Mouse (Mus musculus): Measurements from ENCODE around the gene Foxa3. TPM values are rescaled to one million over a fixed set of nuclear protein-coding genes. Genes with fewer than 3 reads are reported as not detected.

Foxa3 gene
- polyA plus RNA-seq, 1 experiment = not detected

DNA sequence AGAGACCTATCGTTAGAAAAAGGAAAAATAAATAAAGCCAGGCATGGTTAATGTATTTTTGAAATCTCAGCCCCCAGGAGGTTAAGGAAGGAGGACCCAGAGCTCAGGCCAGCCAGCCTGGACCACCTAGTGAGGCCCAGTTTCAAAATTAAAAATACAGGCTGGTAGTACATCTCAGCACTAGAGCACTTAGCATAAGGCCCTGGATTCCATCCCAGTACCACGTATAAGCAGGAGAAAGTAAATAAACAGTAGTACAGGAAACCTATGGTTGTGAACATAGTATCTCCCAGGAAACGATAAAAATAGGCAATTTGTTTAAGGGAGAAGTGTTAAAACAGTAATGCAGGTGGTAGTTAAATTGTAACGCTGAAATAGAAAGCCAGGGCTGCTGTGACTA, 21.2 kb downstream of the Foxa3 start:
- no peak for DNase-seq (ENCODE audit: extremely low spot score in 1 of 2, low spot score in 1 of 2)

DNA sequence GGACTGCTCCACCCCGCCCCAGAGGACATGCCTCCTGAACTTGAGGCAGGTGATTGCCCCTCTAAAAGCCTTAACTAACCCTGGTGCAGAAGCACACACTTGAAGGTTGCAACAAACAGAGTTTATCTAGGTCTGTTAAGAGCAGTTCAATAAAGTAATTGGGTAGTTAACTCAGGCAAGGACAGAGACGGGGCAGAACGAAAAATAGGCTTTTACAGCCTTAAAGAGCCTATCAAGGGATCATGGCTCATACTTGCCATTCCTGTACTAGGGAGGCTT, 21.6 kb downstream of the Foxa3 start:
- no peak for DNase-seq (ENCODE audit: extremely low spot score in 1 of 2, low spot score in 1 of 2)

DNA sequence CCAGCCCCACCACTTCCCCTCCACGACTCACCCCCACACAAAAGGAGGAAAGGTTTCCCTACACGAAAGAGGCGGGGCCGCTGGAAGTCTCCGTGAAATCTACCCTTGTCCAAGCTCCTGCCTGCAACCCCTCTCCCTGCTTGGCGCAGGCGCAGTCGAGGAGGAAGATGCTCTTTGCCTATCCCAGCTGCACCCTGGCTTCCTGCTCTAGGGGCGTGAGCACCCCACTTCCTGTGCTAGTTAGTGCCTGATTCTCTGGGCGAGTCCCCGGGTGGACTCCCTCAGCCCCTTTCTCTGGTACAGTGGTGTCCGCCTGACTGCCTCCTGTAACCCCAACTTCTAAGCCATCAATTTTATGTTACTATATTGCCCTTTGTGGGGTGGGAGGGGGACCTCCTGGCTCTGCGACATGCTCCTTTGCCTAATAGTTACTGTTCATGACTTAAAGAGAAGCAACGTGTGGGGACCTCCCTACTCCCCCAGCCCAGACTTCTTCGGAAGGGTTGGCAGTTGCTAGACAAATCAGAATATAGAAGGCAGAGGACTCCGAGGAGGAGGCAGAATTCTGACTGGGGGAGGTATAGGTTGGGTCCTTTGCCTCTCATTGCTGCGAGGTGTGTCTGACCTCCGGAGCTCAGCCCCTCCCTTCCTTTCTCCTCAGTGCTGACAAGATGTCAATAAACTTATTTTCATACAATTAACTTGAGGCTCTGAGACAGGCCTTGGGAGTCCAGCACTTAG, 22.1 kb downstream of the Foxa3 start:
- DNase-seq (ENCODE audit: extremely low spot score in 1 of 2, low spot score in 1 of 2) = no peak

DNA sequence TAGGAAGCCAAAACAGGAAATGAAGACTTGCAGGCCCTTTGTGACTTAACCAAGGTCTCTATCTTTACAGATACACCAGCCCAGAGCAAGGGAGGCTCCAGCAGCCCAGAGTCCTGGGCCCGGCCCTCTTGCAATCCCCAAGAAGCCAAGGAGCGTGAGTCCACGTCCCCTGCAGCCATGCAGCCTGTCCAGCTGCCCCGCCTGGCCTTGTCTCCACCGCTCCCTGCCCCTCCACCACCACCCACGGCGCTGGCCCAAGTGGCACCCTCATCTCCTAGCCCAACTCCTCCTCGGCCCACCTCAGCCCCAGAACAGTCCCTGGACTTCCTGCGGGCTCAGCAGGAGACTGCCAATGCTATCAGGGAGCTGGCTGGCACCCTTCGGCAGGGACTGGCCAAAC, 22.9 kb downstream of the Foxa3 start:
- DNase-seq (ENCODE audit: extremely low spot score in 1 of 2, low spot score in 1 of 2) = no peak

DNA sequence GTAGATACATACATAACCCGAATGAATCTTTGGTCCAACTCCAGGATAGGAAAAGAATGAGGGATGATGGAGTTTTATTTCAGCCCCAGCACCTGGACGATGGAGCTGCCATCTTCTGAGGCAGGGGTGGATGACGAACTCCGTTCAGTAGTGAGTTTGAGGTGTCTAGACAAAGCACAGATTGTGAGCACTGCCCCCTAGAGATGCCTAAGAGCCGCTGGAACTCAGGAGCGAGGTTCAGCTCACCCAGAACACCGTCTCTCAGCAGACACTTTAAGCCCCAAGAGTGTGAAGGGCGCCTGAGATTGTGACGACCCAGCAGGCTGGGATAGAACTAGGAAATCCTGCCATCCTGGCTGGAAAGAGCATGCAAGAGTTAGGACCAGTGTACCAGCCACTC, 24.5 kb downstream of the Foxa3 start:
- DNase-seq (ENCODE audit: extremely low spot score in 1 of 2, low spot score in 1 of 2) = no peak

DNA sequence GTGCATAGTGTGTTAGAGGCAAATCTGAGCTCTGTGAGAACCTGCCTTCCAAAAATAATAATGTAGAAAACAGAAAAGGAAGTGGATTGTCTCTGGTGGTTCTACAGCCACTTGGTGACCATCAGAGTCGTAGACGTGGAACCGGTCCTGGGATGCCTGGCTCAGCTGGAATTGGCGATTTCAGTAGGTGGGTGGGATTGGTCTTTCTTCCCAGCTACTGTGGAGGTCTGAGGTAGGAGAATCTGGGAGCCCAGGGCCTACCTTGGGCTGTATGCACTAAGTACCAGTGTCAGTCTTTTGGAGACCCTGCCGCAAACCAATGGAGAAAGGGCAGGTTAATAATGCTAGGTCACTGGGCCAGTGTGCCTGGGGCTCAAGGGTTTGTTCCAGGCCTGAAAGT, 30.3 kb downstream of the Foxa3 start:
- DNase-seq (ENCODE audit: extremely low spot score in 1 of 2, low spot score in 1 of 2) = no peak

DNA sequence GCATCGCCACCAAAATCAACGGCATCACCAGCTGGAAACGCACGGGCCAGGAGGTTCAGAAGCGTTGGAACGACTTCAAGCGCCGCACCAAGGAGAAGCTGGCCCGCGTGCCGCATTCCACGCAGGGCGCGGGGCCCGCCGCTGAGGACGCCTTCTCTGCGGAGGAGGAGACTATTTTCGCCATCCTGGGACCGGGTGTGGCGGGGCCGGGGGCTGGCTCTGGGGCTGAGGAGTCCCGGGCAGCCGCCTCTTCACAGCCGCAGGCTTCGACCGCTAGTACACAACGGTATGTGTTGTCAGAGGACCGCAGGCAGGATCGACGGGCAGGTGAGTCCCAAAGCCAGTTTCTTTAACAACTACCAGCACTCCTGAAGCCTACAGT, 31.1 kb downstream of the Foxa3 start:
- DNase-seq (ENCODE audit: extremely low spot score in 1 of 2, low spot score in 1 of 2) = peak in 1 of 2 experiments; percentile 55

DNA sequence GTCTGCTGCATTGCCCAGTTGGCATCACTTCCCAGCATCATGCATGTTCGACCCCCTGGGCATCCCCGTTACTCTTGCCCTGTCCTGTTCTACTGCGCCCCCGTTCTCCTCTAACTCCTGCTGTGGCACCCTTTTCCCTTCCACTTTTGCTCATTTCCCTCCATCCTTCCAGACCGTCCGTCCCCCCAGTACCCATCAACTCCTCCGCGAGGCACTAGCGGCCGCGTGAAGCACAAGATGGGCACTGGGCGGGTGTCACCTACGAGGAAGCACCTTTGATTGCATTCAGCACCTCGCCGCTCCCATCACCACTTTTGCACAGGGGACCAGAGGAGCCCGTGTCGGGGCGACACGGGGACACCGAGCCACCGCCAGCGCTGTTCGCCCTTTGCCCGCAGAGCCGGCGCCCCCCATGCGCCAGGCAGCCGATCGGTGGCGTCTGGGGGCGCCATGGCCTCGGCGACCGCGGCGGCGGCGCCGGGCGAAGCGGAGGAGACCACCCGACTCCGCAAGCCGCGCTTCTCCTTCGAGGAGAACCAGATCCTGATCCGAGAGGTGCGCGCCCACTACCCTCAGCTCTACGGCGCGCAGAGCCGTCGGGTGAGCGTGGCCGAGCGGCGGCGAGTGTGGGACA, 31.6 kb downstream of the Foxa3 start:
- DNase-seq (ENCODE audit: extremely low spot score in 1 of 2, low spot score in 1 of 2) = peak in 1 of 2 experiments; percentile 45

DNA sequence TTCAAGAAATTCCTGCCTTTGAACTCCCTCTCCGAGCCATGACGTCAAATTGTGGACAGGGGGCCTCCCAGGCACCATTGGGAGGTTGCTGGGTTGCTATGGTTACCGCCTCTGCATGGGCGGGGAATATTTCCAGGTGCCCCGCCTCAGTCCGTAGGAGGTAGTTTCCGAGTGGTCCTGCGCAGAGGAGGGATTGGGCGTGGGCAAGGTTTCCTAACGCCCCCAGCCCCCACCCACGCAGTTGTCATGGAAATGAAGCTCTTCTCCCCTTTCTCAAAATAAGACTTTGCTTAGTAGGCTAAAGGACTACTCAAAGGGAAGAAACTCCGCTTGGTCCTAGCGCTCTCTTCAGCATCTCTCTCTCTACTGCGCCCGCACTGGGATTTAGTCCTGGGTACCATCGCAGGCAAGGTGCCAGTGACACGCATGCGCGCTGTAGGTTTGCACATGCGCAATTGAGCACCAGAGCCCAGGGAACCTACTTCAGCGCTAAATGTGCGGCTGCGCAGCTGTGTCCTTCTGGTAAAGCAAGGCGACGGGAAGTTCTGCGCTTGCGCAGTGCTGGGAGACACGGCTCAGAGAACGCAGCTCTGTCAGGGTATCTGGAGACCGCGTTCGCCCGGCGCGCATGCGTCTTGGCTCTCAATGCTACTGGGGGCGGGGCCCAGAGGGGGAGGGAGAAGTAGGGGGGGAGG, 32.6 kb downstream of the Foxa3 start, which contains the start of gene Mypop:
Gene Mypop, plus strand, starts transcription at position 645 of the 695 bp plus-strand sequence.
- DNase-seq (ENCODE audit: extremely low spot score in 1 of 2, low spot score in 1 of 2) = peak; percentile 100

DNA sequence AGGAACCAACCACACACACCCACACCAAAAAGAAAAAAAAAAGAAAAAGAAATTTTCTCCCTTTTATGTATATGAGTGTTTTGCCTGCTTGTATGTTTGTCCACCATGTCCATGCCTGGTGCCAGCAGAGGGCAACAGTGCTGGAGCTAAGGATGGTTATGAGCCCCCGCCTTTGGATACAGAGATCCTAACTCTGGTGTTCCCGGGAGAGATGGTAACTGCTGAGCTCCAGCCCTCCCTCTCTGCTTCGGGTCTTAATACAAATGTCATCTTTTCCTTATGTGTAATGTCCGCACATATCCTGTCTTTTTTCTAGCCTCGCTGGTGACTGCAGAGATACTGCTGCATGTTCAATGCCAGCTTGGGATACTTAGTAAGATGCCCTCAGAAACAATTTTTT, 33.3 kb downstream of the Foxa3 start:
- peak in 1 of 2 experiments; percentile 47 for DNase-seq (ENCODE audit: extremely low spot score in 1 of 2, low spot score in 1 of 2)

DNA sequence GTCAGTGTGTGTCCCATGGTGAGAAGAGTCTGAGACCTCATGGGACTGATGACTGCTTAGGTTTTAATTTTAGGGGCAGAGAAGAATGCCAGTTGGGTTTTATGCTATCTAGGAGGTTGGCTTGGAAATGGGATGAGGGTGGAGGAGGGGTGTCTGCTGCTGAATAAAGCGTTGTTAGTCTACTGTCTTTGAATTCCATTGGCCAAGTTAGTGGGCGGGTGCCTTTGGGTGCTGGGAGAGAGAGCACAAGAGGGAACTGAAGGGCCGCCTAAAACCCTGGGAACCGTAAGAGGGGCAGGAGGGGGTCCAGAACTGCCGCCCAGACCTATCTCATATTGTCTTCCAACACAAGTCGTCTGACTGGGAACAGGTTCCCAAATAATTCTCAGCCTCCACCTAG, 34.6 kb downstream of the Foxa3 start:
- no peak for DNase-seq (ENCODE audit: extremely low spot score in 1 of 2, low spot score in 1 of 2)

DNA sequence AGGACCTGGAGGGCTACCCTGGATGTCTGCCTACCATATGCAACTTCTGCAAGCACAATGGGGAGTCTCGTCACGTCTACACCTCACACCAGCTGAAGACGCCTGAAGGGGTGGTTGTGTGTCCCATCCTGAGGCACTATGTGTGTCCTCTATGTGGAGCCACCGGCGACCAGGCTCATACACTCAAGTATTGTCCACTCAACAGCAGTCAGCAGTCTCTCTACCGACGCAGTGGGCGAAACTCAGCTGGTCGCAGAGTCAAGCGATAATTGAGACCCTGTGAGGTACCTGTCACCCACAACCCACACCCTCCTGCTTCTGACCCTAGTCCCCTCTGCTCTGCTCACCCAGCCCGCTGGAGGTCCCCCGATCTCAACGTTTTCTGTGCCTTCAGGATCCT, 35.6 kb downstream of the Foxa3 start:
- no peak for DNase-seq (ENCODE audit: extremely low spot score in 1 of 2, low spot score in 1 of 2)

DNA sequence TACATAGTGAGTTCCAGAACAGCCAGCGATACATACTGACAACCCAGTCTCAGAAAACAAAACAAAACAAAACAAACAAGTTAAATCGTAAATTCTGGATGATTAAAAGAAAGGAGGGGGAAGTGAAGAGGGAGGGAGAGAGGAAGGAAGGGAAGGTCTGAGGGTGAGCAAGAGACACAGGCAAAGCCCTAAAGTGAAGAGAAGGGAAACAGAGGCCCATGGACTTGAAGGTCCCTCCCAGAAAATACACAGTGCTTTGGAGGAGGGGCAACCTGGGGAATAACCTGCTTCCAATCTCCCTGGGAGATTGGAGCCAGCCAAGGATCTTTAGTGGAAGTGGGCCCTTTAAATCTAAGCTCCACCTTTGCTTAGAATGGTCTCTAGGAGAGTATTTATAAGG, 36.2 kb downstream of the Foxa3 start, which contains the start of gene Nanos2:
Gene Nanos2, plus strand, starts transcription at position 301 of the 400 bp plus-strand sequence.
- no peak for DNase-seq (ENCODE audit: extremely low spot score in 1 of 2, low spot score in 1 of 2)

DNA sequence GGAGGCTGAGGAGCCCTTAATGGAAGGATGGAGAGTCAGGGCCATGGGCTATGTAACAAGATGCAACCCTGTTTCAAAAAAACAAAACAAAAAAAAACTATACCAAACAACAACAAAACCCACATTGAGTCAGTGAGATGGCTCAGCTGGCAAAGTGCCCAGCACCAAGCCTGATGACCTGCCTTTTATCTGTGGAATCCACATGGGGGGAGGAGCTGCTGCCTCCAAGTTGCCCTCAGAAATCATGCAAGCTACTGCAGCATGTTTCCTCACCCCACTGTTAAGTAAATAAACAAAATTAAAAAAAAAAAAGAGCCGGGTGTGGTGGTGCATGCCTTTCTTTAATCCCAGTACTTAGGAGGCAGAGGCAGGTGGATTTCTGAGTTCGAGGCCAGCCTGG, 36.8 kb downstream of the Foxa3 start:
- no peak for DNase-seq (ENCODE audit: extremely low spot score in 1 of 2, low spot score in 1 of 2)

DNA sequence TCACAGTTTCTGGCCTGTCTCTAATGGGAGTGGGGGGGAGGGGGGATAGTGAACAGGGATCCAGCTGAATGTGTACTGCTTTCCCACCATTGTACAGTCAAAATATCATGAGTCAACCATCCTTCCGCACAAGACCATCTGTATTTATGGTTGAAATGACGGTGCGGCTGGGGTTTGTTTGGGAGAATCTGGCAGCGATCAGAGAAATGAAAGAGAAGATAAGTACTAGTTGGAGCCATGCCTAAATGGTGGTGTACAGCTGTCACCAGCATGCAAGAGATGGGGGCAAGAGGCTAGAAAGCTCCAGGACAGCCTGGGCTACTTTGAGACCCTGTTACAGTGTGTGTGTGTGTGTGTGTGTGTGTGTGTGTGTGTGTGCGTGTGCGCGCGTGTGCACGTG, 45.0 kb downstream of the Foxa3 start:
- peak in 1 of 2 experiments; percentile 63 for DNase-seq (ENCODE audit: extremely low spot score in 1 of 2, low spot score in 1 of 2)

DNA sequence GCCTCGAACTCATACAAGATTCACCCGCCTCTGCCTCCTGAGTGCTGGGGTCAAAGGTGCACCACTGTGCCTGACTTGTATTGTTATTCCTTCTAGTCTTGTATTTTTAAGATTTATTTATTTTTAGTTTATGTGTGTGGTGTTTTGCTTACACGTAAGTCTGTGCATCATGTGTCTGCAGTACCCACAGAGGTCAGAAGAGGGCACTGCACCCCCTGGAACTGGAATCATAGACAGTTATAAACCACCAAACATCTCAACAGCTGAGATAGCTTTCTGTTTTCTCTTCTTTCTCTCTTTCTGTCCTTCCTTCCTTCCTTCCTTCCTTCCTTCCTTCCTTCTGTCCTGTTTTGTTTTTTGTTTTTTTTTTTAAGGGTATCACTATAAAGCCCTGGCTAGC, 52.4 kb downstream of the Foxa3 start:
- DNase-seq (ENCODE audit: extremely low spot score in 1 of 2, low spot score in 1 of 2) = no peak

DNA sequence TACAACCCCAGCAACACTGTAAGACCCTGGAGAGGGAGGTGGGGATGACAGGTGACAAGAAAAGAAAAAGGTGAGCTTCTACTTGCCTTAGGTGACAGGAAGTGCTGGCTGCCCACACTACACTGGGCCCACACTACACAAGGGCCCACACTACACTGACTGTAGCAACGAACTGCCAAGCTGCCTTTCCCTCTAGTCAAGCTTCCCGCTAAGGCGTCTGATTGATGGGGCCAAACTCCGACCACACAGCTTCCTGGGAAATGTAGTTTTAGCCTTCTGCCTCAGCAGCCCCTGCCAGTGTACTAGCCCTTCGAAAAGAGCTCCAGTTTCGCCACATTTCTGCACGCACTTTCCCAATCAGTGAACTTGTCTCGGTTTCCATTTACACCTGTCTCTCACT, 55.7 kb downstream of the Foxa3 start:
- DNase-seq (ENCODE audit: extremely low spot score in 1 of 2, low spot score in 1 of 2) = no peak

DNA sequence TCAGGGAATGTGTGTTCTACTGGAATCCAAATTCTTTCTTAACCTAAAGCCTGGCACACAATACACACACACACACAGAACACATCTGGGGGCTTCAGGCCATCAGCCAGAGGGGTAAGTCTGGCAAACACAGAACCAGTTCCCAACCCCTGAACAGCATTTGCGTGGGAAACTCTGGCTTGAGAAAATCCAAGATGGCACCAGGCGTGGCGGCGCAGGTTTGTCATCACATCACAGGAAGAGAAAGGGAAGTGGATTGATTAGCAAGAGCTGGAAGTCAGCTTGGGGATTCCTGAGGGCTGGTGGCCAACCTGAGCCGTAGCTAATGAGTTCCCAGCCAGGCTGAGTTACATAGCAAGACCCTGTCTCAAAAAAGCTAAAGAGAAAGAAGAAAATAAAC, 58.0 kb downstream of the Foxa3 start:
- DNase-seq (ENCODE audit: extremely low spot score in 1 of 2, low spot score in 1 of 2) = no peak

DNA sequence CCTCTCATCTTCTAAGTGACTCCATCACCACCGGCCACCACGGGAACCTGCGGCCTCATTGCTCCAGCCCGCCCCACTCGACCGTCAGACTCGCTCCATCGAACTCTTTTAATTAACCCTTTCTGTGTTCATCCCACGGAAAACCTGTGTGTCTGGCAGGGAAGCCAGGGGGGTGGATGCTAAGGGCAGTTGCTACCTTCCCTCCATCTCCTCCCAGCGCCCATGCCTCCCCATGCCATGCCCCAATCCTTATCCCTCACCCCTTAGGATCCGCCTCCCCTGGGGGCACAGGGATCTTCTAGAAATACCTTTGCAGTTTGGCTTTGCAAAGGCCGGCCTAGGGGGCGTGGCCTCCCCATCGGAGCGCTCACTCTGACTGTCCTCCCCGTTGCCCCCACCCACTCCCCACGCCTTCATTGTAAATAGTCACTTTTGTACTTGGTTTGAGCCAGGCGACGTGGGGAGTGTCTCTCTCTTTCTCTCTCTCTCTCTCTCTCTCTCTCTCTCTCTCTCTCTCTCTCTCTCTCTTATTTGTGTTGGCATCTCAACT, 60.0 kb downstream of the Foxa3 start:
- no peak for DNase-seq (ENCODE audit: extremely low spot score in 1 of 2, low spot score in 1 of 2)
